Mouse (Mus musculus) MEL (cell line): Measurements from ENCODE around the gene Vwf. TPM values are rescaled to one million over a fixed set of nuclear protein-coding genes. Genes with fewer than 3 reads are reported as not detected.

Source experiments
- DNase-seq: peaks from one replicate; pipeline ENCODE4 v3.0.0; 2011; ENCODE audit warnings: low read depth, low spot score
- H3K27ac ChIP-seq: 2 replicates; pipeline ENCODE4 v1.5.1; 2012; ENCODE audit warnings: low read depth, mild to moderate bottlenecking, control low read depth, low read length, moderate library complexity; ENCODE audit not compliant: control insufficient read depth
- H3K27me3 ChIP-seq, 2 experiments: fragments of 150-350 bp in 1 of 2; sonication (generic) in 1 of 2; 2 replicates each; pipeline ENCODE4 v1.6.1; 2012; ENCODE audit warnings: low read length in 2 of 2, mild to moderate bottlenecking in 2 of 2, improper control_type of control experiment in 1 of 2, moderate library complexity in 1 of 2; ENCODE audit not compliant: insufficient read depth in 2 of 2, control insufficient read depth in 1 of 2
- H3K36me3 ChIP-seq, 2 experiments: 2 replicates each; pipeline ENCODE4 v1.6.1; 2012 to 2014; ENCODE audit warnings: low read length in 2 of 2, improper control_type of control experiment in 1 of 2, inconsistent platforms in 1 of 2, mild to moderate bottlenecking in 1 of 2; ENCODE audit not compliant: insufficient read depth in 2 of 2, control insufficient read depth in 1 of 2
- H3K4me1 ChIP-seq, 2 experiments: fragments of 150-350 bp in 1 of 2; sonication (generic) in 1 of 2; 2 replicates each; pipeline ENCODE4 v1.6.1; 2012; ENCODE audit warnings: low read length in 2 of 2, improper control_type of control experiment in 1 of 2, mild to moderate bottlenecking in 1 of 2; ENCODE audit not compliant: insufficient read depth in 2 of 2, control insufficient read depth in 1 of 2
- H3K4me3 ChIP-seq, 2 experiments: fragments of 150-350 bp in 1 of 2; sonication (generic) in 1 of 2; 2 replicates each; pipeline ENCODE4 v1.5.1; 2012; ENCODE audit warnings: low read depth in 2 of 2, low read length in 2 of 2, mild to moderate bottlenecking in 2 of 2, moderate library complexity in 2 of 2, control low read depth in 1 of 2, improper control_type of control experiment in 1 of 2; ENCODE audit not compliant: control insufficient read depth in 1 of 2, insufficient read depth in 1 of 2
- H3K79me2 ChIP-seq: 2 replicates; pipeline ENCODE4 v1.6.1; 2012; ENCODE audit warnings: mild to moderate bottlenecking, low read length, moderate library complexity; ENCODE audit not compliant: control insufficient read depth, poor library complexity, insufficient read depth
- H3K9ac ChIP-seq: 2 replicates; pipeline ENCODE4 v1.6.1; 2012; ENCODE audit warnings: low read depth, mild to moderate bottlenecking, control low read depth, low read length, moderate library complexity; ENCODE audit not compliant: control insufficient read depth, poor library complexity, severe bottlenecking
- H3K9me3 ChIP-seq: fragments of 150-350 bp; sonication (generic); replicated peaks from 2 replicates; pipeline ENCODE4 v1.6.1; 2012; ENCODE audit warnings: mild to moderate bottlenecking, low read length, improper control_type of control experiment, moderate library complexity; ENCODE audit not compliant: insufficient read depth
- CHD1 ChIP-seq: IDR thresholded peaks from 2 replicates; pipeline ENCODE4 v1.6.1; 2012; ENCODE audit warnings: low read depth, mild to moderate bottlenecking, inconsistent platforms, low read length, improper control_type of control experiment
- CTCF ChIP-seq, 3 experiments: IDR thresholded peaks in 2 of 3; conservative IDR thresholded peaks in 1 of 3; 2 replicates each; pipeline ENCODE4 v1.5.1; 2011 to 2012; ENCODE audit warnings: low read length in 3 of 3, low read depth in 2 of 3, mild to moderate bottlenecking in 2 of 3, improper control_type of control experiment in 1 of 3, inconsistent platforms in 1 of 3, mixed read lengths in 1 of 3, moderate library complexity in 1 of 3; ENCODE audit not compliant: control insufficient read depth in 1 of 3, insufficient read depth in 1 of 3, poor library complexity in 1 of 3, severe bottlenecking in 1 of 3
- E2F4 ChIP-seq: IDR thresholded peaks from 2 replicates; pipeline ENCODE4 v1.6.1; 2011; ENCODE audit warnings: low read depth, low read length, improper control_type of control experiment, borderline replicate concordance
- ELF1 ChIP-seq: IDR thresholded peaks from 2 replicates; pipeline ENCODE4 v1.6.1; 2014; ENCODE audit warnings: low read depth, mild to moderate bottlenecking, inconsistent platforms, low read length, improper control_type of control experiment, moderate library complexity
- EP300 ChIP-seq, 2 experiments: IDR thresholded peaks; 2 replicates each; pipeline ENCODE4 v1.6.1; 2011; ENCODE audit warnings: improper control_type of control experiment in 2 of 2, low read length in 2 of 2, low read depth in 1 of 2, mild to moderate bottlenecking in 1 of 2
- ETS1 ChIP-seq: IDR thresholded peaks from 2 replicates; pipeline ENCODE4 v1.6.1; 2012; ENCODE audit warnings: low read depth, mild to moderate bottlenecking, inconsistent platforms, low read length, improper control_type of control experiment, moderate library complexity
- GABPA ChIP-seq: IDR thresholded peaks from 2 replicates; pipeline ENCODE4 v1.6.1; 2012; ENCODE audit warnings: low read depth, mild to moderate bottlenecking, inconsistent platforms, low read length, improper control_type of control experiment, moderate library complexity
- GATA1 ChIP-seq: IDR thresholded peaks from 2 replicates; pipeline ENCODE4 v1.6.1; 2011; ENCODE audit warnings: low read depth, low read length, improper control_type of control experiment
- HCFC1 ChIP-seq: IDR thresholded peaks from 2 replicates; pipeline ENCODE4 v1.6.1; 2012; ENCODE audit warnings: low read depth, mild to moderate bottlenecking, inconsistent platforms, low read length, improper control_type of control experiment, moderate library complexity
- JUND ChIP-seq: IDR thresholded peaks from 2 replicates; pipeline ENCODE4 v1.6.1; 2011; ENCODE audit warnings: low read depth, mild to moderate bottlenecking, improper control_type of control experiment, low read length
- MAFK ChIP-seq: IDR thresholded peaks from 2 replicates; pipeline ENCODE4 v1.6.1; 2011; ENCODE audit warnings: low read depth, mild to moderate bottlenecking, low read length, improper control_type of control experiment, borderline replicate concordance
- MEF2A ChIP-seq: IDR thresholded peaks from 2 replicates; pipeline ENCODE4 v1.6.1; 2014; ENCODE audit warnings: low read depth, mild to moderate bottlenecking, inconsistent platforms, low read length, improper control_type of control experiment; ENCODE audit not compliant: poor library complexity, insufficient replicate concordance, severe bottlenecking; ENCODE audit errors: extremely low read depth
- MYC ChIP-seq: IDR thresholded peaks from 2 replicates; pipeline ENCODE4 v1.6.1; 2011; ENCODE audit warnings: low read depth, mild to moderate bottlenecking, low read length, improper control_type of control experiment, moderate library complexity
- NELFE ChIP-seq: IDR thresholded peaks from 2 replicates; pipeline ENCODE4 v1.6.1; 2011; ENCODE audit warnings: low read depth, low read length, improper control_type of control experiment
- NRF1 ChIP-seq: IDR thresholded peaks from 2 replicates; pipeline ENCODE4 v1.6.1; 2014; ENCODE audit warnings: low read depth, mild to moderate bottlenecking, inconsistent platforms, low read length, improper control_type of control experiment, moderate library complexity; ENCODE audit not compliant: poor library complexity, insufficient read depth, severe bottlenecking
- POLR2AphosphoS2 ChIP-seq: IDR thresholded peaks from 2 replicates; pipeline ENCODE4 v1.6.1; 2011; ENCODE audit warnings: low read length, improper control_type of control experiment
- POLR2AphosphoS5 ChIP-seq: IDR thresholded peaks from 2 replicates; pipeline ENCODE4 v1.6.1; 2012; ENCODE audit warnings: low read depth, borderline replicate concordance, mild to moderate bottlenecking, inconsistent platforms, low read length, moderate library complexity, mixed read lengths
- RAD21 ChIP-seq: IDR thresholded peaks from 2 replicates; pipeline ENCODE4 v1.6.1; 2011; ENCODE audit warnings: mild to moderate bottlenecking, low read depth, low read length, improper control_type of control experiment
- SIN3A ChIP-seq: IDR thresholded peaks from 2 replicates; pipeline ENCODE4 v1.6.1; 2012; ENCODE audit warnings: low read length, improper control_type of control experiment, inconsistent platforms
- SMC3 ChIP-seq: IDR thresholded peaks from 2 replicates; pipeline ENCODE4 v1.6.1; 2011; ENCODE audit warnings: low read depth, low read length, improper control_type of control experiment
- TAL1 ChIP-seq: IDR thresholded peaks from 2 replicates; pipeline ENCODE4 v1.6.1; 2012; ENCODE audit warnings: mild to moderate bottlenecking, inconsistent platforms, low read length, moderate library complexity, mixed read lengths
- TCF12 ChIP-seq: IDR thresholded peaks from 2 replicates; pipeline ENCODE4 v1.6.1; 2014; ENCODE audit warnings: low read depth, mild to moderate bottlenecking, inconsistent platforms, low read length, improper control_type of control experiment, moderate library complexity
- UBTF ChIP-seq: IDR thresholded peaks from 2 replicates; pipeline ENCODE4 v1.6.1; 2012; ENCODE audit warnings: low read depth, mild to moderate bottlenecking, inconsistent platforms, low read length, improper control_type of control experiment, moderate library complexity, borderline replicate concordance; ENCODE audit not compliant: insufficient read depth
- USF1 ChIP-seq: IDR thresholded peaks from 2 replicates; pipeline ENCODE4 v1.6.1; 2014; ENCODE audit warnings: low read depth, mild to moderate bottlenecking, inconsistent platforms, low read length, improper control_type of control experiment, moderate library complexity
- USF2 ChIP-seq, 2 experiments: IDR thresholded peaks; 2 replicates each; pipeline ENCODE4 v1.6.1; 2011 to 2012; ENCODE audit warnings: improper control_type of control experiment in 2 of 2, low read length in 2 of 2, borderline replicate concordance in 1 of 2, inconsistent platforms in 1 of 2, low read depth in 1 of 2, mild to moderate bottlenecking in 1 of 2; ENCODE audit not compliant: insufficient read depth in 1 of 2
- ZMIZ1 ChIP-seq: IDR thresholded peaks from 2 replicates; pipeline ENCODE4 v1.6.1; 2012; ENCODE audit warnings: low read depth, mild to moderate bottlenecking, inconsistent platforms, low read length, improper control_type of control experiment, moderate library complexity
- polyA plus RNA-seq, 2 experiments: library from polyadenylated mRNA; stranded (reverse) in 1 of 2; unstranded in 1 of 2; fragments of >175 nt in 1 of 2; fragments of >200 nt in 1 of 2; gene quantifications; 2 replicates each; pipeline versions ENCODE4 v1.2.1 to v1.2.4; 2012; ENCODE audit warnings: low replicate concordance in 2 of 2, low read depth in 1 of 2; ENCODE audit not compliant: insufficient read length in 2 of 2, insufficient read depth in 1 of 2, missing spikeins in 1 of 2
- total RNA-seq: library from RNA; depleted of rRNA; stranded (reverse); fragments of 300-350 nt; gene quantifications from 2 replicates; pipeline ENCODE4 v1.2.3, GENCODE M21; 2012

The Vwf gene
- total and polyA plus RNA-seq, 3 experiments, result 0.29 to 0.42 TPM; not detected in 1

- Histone ChIP-seq H3K4me3 (no peak overlapping the region), H3K36me3 (no peaks in the 10 kb centered on the region), H3K79me2 (no peaks in the 10 kb centered on the region), H3K27me3 (no peaks in the 10 kb centered on the region), H3K9me3 (no peaks in the 10 kb centered on the region), H3K4me1 (no peaks in the 10 kb centered on the region), H3K27ac (no peak overlapping the region), H3K9ac (no peak overlapping the region)
- no peak for DNase-seq
- TF ChIP-seq ETS1, result no peak
- no peak for TF ChIP-seq E2F4
- no peak for TF ChIP-seq USF2 (IDR thresholded peaks at IDR 0.05; ENCODE audit: borderline replicate concordance in 1 of 2, insufficient read depth in 1 of 2, low read depth in 1 of 2, low read length in 2 of 2)
- no peak for TF ChIP-seq GABPA
- TF ChIP-seq SIN3A, result no peak
- no peak for TF ChIP-seq TCF12
- no peak for TF ChIP-seq NELFE
- no peak for TF ChIP-seq SMC3
- TF ChIP-seq RAD21, result no peak
- TF ChIP-seq ZMIZ1, result no peak
- no peak for TF ChIP-seq UBTF
- no peak for TF ChIP-seq ELF1
- TF ChIP-seq POLR2AphosphoS2, result no peak
- TF ChIP-seq CHD1, result no peak
- TF ChIP-seq CTCF (IDR thresholded peaks at IDR 0.05 in 2 of 3, conservative IDR thresholded peaks at IDR 0.05 in 1 of 3; ENCODE audit: control insufficient read depth in 1 of 3, insufficient read depth in 1 of 3, low read depth in 2 of 3, low read length in 3 of 3, poor library complexity in 1 of 3, severe bottlenecking in 1 of 3), result no peak
- no peak for TF ChIP-seq EP300 (IDR thresholded peaks at IDR 0.05; ENCODE audit: low read depth in 1 of 2, low read length in 2 of 2)
- no peak for TF ChIP-seq MEF2A
- TF ChIP-seq JUND, result no peak
Measured at GRCm38 (mm10) chr6:125533104-125533650, 13.4 kb upstream of the Vwf start.

- no peaks in the 10 kb centered on the region for H3K4me1 ChIP-seq
- H3K27ac ChIP-seq, result no peak overlapping the region
- H3K9me3 ChIP-seq, result no peaks in the 10 kb centered on the region
- no peaks in the 10 kb centered on the region for H3K36me3 ChIP-seq
- no peak for DNase-seq
- no peak overlapping the region for H3K9ac ChIP-seq
- TF ChIP-seq POLR2AphosphoS2 (no peak), POLR2AphosphoS5 (no peak), HCFC1 (no peak), TAL1 (no peak), SIN3A (no peak), MYC (no peak), MEF2A (no peak), NRF1 (no peak), ETS1 (no peak), ELF1 (no peak), NELFE (no peak), USF1 (no peak), GATA1 (no peak), MAFK (no peak), SMC3 (no peak)
- H3K4me3 ChIP-seq, result no peak overlapping the region
- no peaks in the 10 kb centered on the region for H3K27me3 ChIP-seq
- H3K79me2 ChIP-seq, result no peaks in the 10 kb centered on the region
Measured at GRCm38 (mm10) chr6:125534990-125535389, 11.6 kb upstream of the Vwf start.
